Mouse (Mus musculus) megakaryocyte-erythroid progenitor cell, adult 5-6 weeks (primary cell): ENCODE measurements around the gene Olfr157. TPM values are rescaled to one million over a fixed set of nuclear protein-coding genes. Genes with fewer than 3 reads are reported as not detected.
"Not testable (repeated sequence)": the region's sequence is repeated elsewhere in the genome, so short reads cannot be mapped to it uniquely, and the experiment has no call there.

Experiments
- ATAC-seq: replicated peaks from 2 replicates; pipeline ENCODE4 v1.8.0; 2016; ENCODE audit warnings: mild to moderate bottlenecking, inconsistent platforms; ENCODE audit not compliant: severe bottlenecking, poor library complexity, low FRiP score, low TSS enrichment
- total RNA-seq, 2 experiments: library from RNA; stranded (forward) in 1 of 2; stranded (reverse) in 1 of 2; fragments of 200-1000, 215-1000 nt in 1 of 2; fragments of >200 nt in 1 of 2; fragmentation: Nextera tagmentation in 1 of 2; gene quantifications; 2 replicates each; pipeline ENCODE4 v1.2.3; 2014 to 2017

The Olfr157 gene
- total RNA-seq, 2 experiments from 2014 or later, result not detected

GRCm38 (mm10) chr4:43822896-43823550, 17.0 kb downstream of the Olfr157 start:
- no peak for ATAC-seq

GRCm38 (mm10) chr4:43798936-43799335, 41.1 kb downstream of the Olfr157 start:
- ATAC-seq, result no peak

- not testable (repeated sequence) for ATAC-seq
Observed at GRCm38 (mm10) chr4:43795844-43796243, 44.2 kb downstream of the Olfr157 start.

- ATAC-seq, result no peak
Observed at GRCm38 (mm10) chr4:43795296-43795695, 44.7 kb downstream of the Olfr157 start.

Other genes with a start within 250 kb of the Olfr157 start
- 0.09 and 2.0 TPM in 2 replicates for gene Npr2, start 208.3 kb downstream of the Olfr157 start, total RNA-seq (2014; fragmentation: Nextera tagmentation)
- gene Npr2, start 208.3 kb downstream of the Olfr157 start, total RNA-seq (2017), result 0.08 and 0.14 TPM in 2 replicates
- gene Spag8, start 186.6 kb downstream of the Olfr157 start, total RNA-seq (2014; fragmentation: Nextera tagmentation), result 1.6 TPM in 1 of 2 replicates, not detected in the other
- gene Spag8, start 186.6 kb downstream of the Olfr157 start, total RNA-seq (2017), result not detected in 2 replicates
- gene Hint2, start 183.7 kb downstream of the Olfr157 start, total RNA-seq (2014; fragmentation: Nextera tagmentation), result 70.7 and 73.0 TPM in 2 replicates
- 43.1 and 63.0 TPM in 2 replicates for gene Hint2, start 183.7 kb downstream of the Olfr157 start, total RNA-seq (2017)
- 1.2 and 2.5 TPM in 2 replicates for gene Tmem8b, start 171.2 kb downstream of the Olfr157 start, total RNA-seq (2014; fragmentation: Nextera tagmentation)
- 0.38 and 1.6 TPM in 2 replicates for gene Tmem8b, start 171.2 kb downstream of the Olfr157 start, total RNA-seq (2017)
- not detected in 2 replicates for gene Fam221b, start 171.1 kb downstream of the Olfr157 start, total RNA-seq (2014; fragmentation: Nextera tagmentation)
- gene Fam221b, start 171.1 kb downstream of the Olfr157 start, total RNA-seq (2017), result 0.15 and 0.28 TPM in 2 replicates
- not detected in 2 replicates for gene Olfr70, start 139.4 kb downstream of the Olfr157 start, total RNA-seq (2014; fragmentation: Nextera tagmentation)
- not detected in 2 replicates for gene Olfr70, start 139.4 kb downstream of the Olfr157 start, total RNA-seq (2017)
- not detected in 2 replicates for gene Olfr71, start 129.9 kb downstream of the Olfr157 start, total RNA-seq (2014; fragmentation: Nextera tagmentation)
- gene Olfr71, start 129.9 kb downstream of the Olfr157 start, total RNA-seq (2017), result not detected in 2 replicates
- not detected in 2 replicates for gene Hrct1, start 113.0 kb downstream of the Olfr157 start, total RNA-seq (2014; fragmentation: Nextera tagmentation)
- not detected in 2 replicates for gene Hrct1, start 113.0 kb downstream of the Olfr157 start, total RNA-seq (2017)
- gene Spaar, start 110.2 kb downstream of the Olfr157 start, total RNA-seq (2014; fragmentation: Nextera tagmentation), result not detected in 2 replicates
- gene Spaar, start 110.2 kb downstream of the Olfr157 start, total RNA-seq (2017), result not detected in 2 replicates
- not detected in 2 replicates for gene Olfr159, start 69.2 kb downstream of the Olfr157 start, total RNA-seq (2014; fragmentation: Nextera tagmentation)
- gene Olfr159, start 69.2 kb downstream of the Olfr157 start, total RNA-seq (2017), result not detected in 2 replicates
- gene Olfr156, start 16.3 kb downstream of the Olfr157 start, total RNA-seq (2014; fragmentation: Nextera tagmentation), result not detected in 2 replicates
- not detected in 2 replicates for gene Olfr156, start 16.3 kb downstream of the Olfr157 start, total RNA-seq (2017)
- gene Olfr155, start 11.4 kb upstream of the Olfr157 start, total RNA-seq (2014; fragmentation: Nextera tagmentation), result not detected in 2 replicates
- not detected in 2 replicates for gene Olfr155, start 11.4 kb upstream of the Olfr157 start, total RNA-seq (2017)
- gene Reck, start 35.3 kb upstream of the Olfr157 start, total RNA-seq (2014; fragmentation: Nextera tagmentation), result 0.20 TPM in 1 of 2 replicates, not detected in the other
- 0.61 TPM in 1 of 2 replicates, not detected in the other for gene Reck, start 35.3 kb upstream of the Olfr157 start, total RNA-seq (2017)
- 10.9 and 12.6 TPM in 2 replicates for gene Glipr2, start 117.2 kb upstream of the Olfr157 start, total RNA-seq (2014; fragmentation: Nextera tagmentation)
- gene Glipr2, start 117.2 kb upstream of the Olfr157 start, total RNA-seq (2017), result 12.2 and 13.9 TPM in 2 replicates
- not detected in 2 replicates for gene Ccin, start 143.3 kb upstream of the Olfr157 start, total RNA-seq (2014; fragmentation: Nextera tagmentation)
- not detected in 2 replicates for gene Ccin, start 143.3 kb upstream of the Olfr157 start, total RNA-seq (2017)
- gene Clta, start 164.3 kb upstream of the Olfr157 start, total RNA-seq (2014; fragmentation: Nextera tagmentation), result 198 and 217 TPM in 2 replicates
- gene Clta, start 164.3 kb upstream of the Olfr157 start, total RNA-seq (2017), result 368 and 393 TPM in 2 replicates
- gene Gne, start 244.0 kb upstream of the Olfr157 start, total RNA-seq (2014; fragmentation: Nextera tagmentation), result 38.3 and 48.9 TPM in 2 replicates
- gene Gne, start 244.0 kb upstream of the Olfr157 start, total RNA-seq (2017), result 35.4 and 42.6 TPM in 2 replicates